Mouse (Mus musculus): ENCODE results near the gene Chrm2.

Chrm2 gene

DNA sequence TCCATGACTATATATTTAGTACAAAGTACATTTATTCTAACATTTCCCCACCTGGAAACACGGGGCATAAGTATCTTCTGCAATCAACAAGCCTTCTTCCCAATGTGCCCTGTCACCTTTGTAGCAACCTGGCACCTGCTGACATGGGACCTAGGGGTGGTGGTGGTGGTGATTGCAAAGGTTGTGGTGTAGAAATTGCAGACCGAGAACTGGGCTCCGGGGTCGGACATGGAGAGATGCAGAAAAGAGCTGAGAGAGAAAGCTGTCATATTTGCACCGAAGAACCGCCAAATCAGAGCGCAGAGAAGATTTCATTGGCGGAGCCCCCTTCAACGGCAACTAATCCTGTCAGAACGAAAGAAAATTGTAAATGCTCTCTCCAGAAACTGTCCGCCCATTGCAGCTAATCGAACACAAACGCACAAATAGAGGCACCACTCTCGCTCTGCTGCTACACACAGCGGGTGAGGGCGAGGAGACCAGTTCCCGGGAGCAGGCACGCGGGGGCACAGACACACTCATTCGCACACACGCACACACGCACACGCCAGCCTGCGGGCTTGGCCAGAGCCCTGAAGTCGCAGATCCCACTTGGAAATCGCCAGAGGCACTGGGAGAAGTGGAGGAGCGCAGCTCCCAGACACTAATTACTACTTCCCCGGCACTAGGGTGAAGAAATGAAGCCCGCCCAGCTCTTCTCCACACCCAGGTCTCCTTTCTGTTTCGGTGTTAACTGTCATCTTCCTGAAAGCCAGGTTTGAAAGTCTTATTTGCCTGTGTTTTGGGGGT lies at the start of gene Chrm2:
Chrm2 (plus strand) TSS at position 473 of the 789 bp plus-strand sequence.
- Histone ChIP-seq H3K4me3 (replicated peaks; ENCODE audit: low read length) (peak within 1 kb of the TSS; percentile 69), H3K36me3 (ENCODE audit: insufficient read depth, low read length) (no peaks in the 10 kb centered on the region), H3K27me3 (ENCODE audit: insufficient read depth, low read length) (peaks cover 52% of the 10 kb centered on the region), H3K9me3 (ENCODE audit: low read length) (no peaks in the 10 kb centered on the region), H3K4me1 (replicated peaks; ENCODE audit: low read depth, low read length) (peaks cover 19% of the 10 kb centered on the region)
- TF ChIP-seq POU5F1 (IDR thresholded peaks at IDR 0.05; ENCODE audit: borderline replicate concordance, low read length) = no peak
- TF ChIP-seq NANOG (IDR thresholded peaks at IDR 0.05; ENCODE audit: borderline replicate concordance, low read length) = no peak
- TF ChIP-seq CTCF (conservative IDR thresholded peaks at IDR 0.05; ENCODE audit: low read length) = no peak

DNA sequence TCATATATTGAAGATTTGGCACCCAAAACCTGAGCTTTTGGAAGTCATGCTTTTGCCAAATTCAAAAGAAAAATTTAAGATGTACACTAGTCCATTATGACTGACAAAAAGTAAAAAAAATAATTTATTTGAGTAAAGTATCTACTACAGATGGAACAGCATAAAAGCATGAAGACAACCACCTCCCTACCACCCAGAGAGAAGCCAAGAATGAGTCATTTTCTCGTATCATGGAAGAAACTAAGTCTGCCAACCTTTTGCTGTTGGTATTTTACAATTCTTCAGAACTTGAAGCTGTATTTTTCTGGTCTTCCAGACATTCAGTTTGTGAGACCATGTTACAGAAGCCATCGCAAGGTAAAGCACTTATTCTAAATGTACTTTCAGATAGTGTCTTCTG lies 13.9 kb upstream of the Chrm2 start:
- no peaks in the 10 kb centered on the region for H3K27me3 ChIP-seq (ENCODE audit: insufficient read depth, low read length)
- TF ChIP-seq CTCF (conservative IDR thresholded peaks at IDR 0.05; ENCODE audit: low read length) = no peak
- TF ChIP-seq NANOG (IDR thresholded peaks at IDR 0.05; ENCODE audit: borderline replicate concordance, low read length) = no peak
- TF ChIP-seq POU5F1 (IDR thresholded peaks at IDR 0.05; ENCODE audit: borderline replicate concordance, low read length) = no peak
- H3K9me3 ChIP-seq (ENCODE audit: low read length) = no peaks in the 10 kb centered on the region
- H3K36me3 ChIP-seq (ENCODE audit: insufficient read depth, low read length) = no peaks in the 10 kb centered on the region
- no peaks in the 10 kb centered on the region for H3K4me1 ChIP-seq (replicated peaks; ENCODE audit: low read depth, low read length)
- no peak overlapping the region for H3K4me3 ChIP-seq (replicated peaks; ENCODE audit: low read length)

DNA sequence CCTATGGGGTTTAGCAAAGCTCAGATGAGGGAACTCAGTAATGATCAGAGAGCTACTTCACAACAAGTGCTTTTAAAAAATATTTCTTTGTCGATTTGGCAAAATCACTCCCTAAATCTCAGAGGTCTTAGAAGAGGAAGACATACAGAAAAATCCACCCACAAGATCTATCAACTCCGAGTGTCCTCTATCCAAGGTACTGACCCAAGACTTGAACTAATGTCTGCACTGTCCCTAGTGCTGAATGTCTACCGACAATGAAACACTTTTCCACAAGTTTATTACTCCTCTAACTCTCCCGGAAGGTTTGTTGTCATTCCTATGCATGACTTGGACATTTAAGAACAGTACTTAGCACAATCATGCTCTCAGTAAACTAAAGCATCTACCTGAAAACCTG lies 9.9 kb upstream of the Chrm2 start:
- Histone ChIP-seq H3K27me3 (ENCODE audit: insufficient read depth, low read length) (0 out of 2 replicates have a peak, but pooled peaks cover 4% of the 10 kb centered on the region), H3K4me3 (replicated peaks; ENCODE audit: low read length) (no peak overlapping the region), H3K36me3 (ENCODE audit: insufficient read depth, low read length) (no peaks in the 10 kb centered on the region), H3K9me3 (ENCODE audit: low read length) (no peaks in the 10 kb centered on the region), H3K4me1 (replicated peaks; ENCODE audit: low read depth, low read length) (no peaks in the 10 kb centered on the region)
- TF ChIP-seq POU5F1 (IDR thresholded peaks at IDR 0.05; ENCODE audit: borderline replicate concordance, low read length) = no peak
- TF ChIP-seq CTCF (conservative IDR thresholded peaks at IDR 0.05; ENCODE audit: low read length) = no peak
- no peak for TF ChIP-seq NANOG (IDR thresholded peaks at IDR 0.05; ENCODE audit: borderline replicate concordance, low read length)

DNA sequence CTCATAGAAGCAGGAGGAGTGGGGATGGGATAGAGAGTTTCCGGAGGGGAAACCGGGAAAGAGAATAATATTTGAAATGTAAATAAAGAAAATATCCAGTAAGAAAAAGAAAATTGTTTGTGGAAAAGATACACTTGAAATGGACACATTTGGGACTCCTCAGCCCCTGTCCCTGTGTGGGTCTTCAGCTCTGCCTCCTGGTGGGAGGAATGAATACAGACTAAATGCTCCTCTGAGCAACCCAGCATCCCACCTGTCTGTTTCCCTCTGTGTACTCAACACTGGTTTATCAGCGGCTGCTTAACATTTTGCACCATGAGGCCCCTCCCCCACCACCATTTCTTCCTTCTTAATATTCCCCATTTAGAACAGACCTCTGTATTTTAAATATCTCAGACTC lies 3.8 kb upstream of the Chrm2 start:
- H3K4me3 ChIP-seq (replicated peaks; ENCODE audit: low read length) = no peak overlapping the region
- TF ChIP-seq POU5F1 (IDR thresholded peaks at IDR 0.05; ENCODE audit: borderline replicate concordance, low read length) = no peak
- no peak for TF ChIP-seq NANOG (IDR thresholded peaks at IDR 0.05; ENCODE audit: borderline replicate concordance, low read length)
- no peak for TF ChIP-seq CTCF (conservative IDR thresholded peaks at IDR 0.05; ENCODE audit: low read length)
- H3K36me3 ChIP-seq (ENCODE audit: insufficient read depth, low read length) = no peaks in the 10 kb centered on the region
- H3K9me3 ChIP-seq (ENCODE audit: low read length) = no peaks in the 10 kb centered on the region
- peaks cover 29% of the 10 kb centered on the region for H3K27me3 ChIP-seq (ENCODE audit: insufficient read depth, low read length)
- peaks cover 16% of the 10 kb centered on the region for H3K4me1 ChIP-seq (replicated peaks; ENCODE audit: low read depth, low read length)

DNA sequence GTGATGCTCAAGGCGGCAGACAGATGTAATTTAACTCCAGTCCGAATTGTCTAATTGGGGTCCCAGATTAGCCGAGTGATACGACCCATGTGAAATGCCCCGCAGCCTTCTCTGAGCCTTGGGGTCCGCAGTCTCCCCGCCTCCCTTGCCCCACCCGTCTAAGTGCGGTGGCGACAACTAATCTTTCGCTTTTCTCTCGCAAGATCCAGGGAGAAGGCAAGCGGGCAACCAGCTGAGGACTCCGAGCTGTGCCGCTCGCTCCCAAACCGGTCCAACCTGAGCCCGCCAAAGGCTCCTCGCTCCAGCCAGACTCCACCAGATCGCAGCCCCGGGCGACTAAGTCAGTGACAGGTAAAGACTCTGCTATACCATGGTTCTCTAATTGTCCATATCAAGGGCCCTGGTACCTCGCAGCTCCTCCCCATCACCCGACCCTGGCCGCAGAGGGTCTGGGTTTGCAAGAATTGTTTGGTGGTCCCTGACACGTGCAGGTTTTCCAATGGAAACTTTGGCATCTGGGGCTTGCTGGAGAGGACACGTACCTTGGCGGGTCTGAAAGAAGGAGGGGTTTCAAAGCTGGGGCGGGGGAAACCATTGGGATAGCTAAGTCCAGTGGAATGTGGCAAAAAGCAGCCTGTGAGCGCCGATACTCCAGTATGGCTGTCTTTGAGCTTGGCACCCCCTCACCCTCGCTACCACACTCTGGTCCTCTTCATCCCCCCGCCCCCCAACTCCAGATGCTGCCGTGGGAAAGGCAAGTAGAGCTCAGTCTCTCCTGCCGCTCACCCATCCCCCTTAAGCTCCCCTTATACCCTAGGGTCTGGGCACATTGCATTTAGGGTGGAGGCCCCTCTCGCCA lies 746 bp downstream of the Chrm2 start:
- Histone ChIP-seq H3K9me3 (ENCODE audit: low read length) (no peaks in the 10 kb centered on the region), H3K36me3 (ENCODE audit: insufficient read depth, low read length) (no peaks in the 10 kb centered on the region), H3K27me3 (ENCODE audit: insufficient read depth, low read length) (peaks cover 57% of the 10 kb centered on the region), H3K4me3 (replicated peaks; ENCODE audit: low read length) (peak overlapping the region; percentile 69), H3K4me1 (replicated peaks; ENCODE audit: low read depth, low read length) (peaks cover 19% of the 10 kb centered on the region)
- TF ChIP-seq NANOG (IDR thresholded peaks at IDR 0.05; ENCODE audit: borderline replicate concordance, low read length) (no peak), POU5F1 (IDR thresholded peaks at IDR 0.05; ENCODE audit: borderline replicate concordance, low read length) (no peak), CTCF (conservative IDR thresholded peaks at IDR 0.05; ENCODE audit: low read length) (no peak)

DNA sequence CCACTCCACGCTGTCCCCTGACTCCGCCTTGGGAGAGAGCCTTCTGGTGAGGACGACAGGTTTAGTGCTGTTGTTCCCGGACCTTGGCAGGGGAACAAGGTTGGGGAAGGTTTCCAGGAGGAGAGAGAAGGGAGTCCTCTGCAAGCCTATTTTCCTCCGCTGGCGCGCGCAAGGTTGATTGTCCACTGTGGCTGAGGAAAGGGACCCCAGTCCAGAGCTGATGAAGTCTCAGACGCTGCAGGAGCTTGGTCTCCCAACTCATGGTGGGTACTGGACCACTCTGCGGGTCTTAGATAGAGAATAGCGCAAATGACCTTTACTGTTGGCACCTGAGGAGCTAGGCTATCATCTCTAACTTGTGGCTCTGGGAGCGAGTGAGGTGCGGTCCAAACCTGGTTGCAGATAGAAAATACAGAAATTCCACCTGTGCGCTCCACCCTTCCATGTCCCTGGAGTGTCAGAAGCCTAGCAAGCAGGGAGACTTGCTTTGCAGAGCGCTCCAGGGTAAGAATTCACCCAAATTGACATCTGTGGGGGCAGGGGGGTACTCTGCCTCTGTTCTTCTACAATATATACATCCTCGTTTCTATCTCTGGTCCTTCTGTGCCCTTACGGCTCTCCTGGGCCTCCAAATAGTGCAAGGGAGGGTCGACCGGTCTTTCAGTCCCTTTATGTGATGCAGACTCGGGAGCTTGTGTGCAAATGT lies 1.5 kb downstream of the Chrm2 start:
- H3K9me3 ChIP-seq (ENCODE audit: low read length) = no peaks in the 10 kb centered on the region
- H3K4me3 ChIP-seq (replicated peaks; ENCODE audit: low read length) = peak overlapping the region; percentile 69
- TF ChIP-seq POU5F1 (IDR thresholded peaks at IDR 0.05; ENCODE audit: borderline replicate concordance, low read length) (no peak), CTCF (conservative IDR thresholded peaks at IDR 0.05; ENCODE audit: low read length) (no peak), NANOG (IDR thresholded peaks at IDR 0.05; ENCODE audit: borderline replicate concordance, low read length) (no peak)
- peaks cover 19% of the 10 kb centered on the region for H3K4me1 ChIP-seq (replicated peaks; ENCODE audit: low read depth, low read length)
- no peaks in the 10 kb centered on the region for H3K36me3 ChIP-seq (ENCODE audit: insufficient read depth, low read length)
- peaks cover 57% of the 10 kb centered on the region for H3K27me3 ChIP-seq (ENCODE audit: insufficient read depth, low read length)

DNA sequence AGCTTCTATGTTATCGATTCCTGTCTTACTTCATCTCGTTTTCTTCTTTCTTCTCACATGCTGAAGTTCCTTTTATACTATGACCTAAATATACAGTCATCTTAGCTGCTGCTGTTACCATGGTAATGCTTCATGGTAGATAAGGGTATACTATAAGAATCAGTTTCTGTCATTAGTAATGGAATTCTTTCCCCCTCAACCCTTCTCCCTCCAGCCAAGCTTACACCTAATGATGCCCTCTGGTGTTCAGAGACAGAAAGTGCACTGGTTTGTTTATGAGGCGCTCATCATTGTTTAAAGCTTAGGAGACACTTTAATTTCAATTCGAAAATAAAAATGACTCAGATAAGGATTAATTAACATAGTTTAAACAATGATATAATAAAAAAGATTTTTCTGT lies 5.8 kb downstream of the Chrm2 start:
- Histone ChIP-seq H3K27me3 (ENCODE audit: insufficient read depth, low read length) (peaks cover 38% of the 10 kb centered on the region), H3K9me3 (ENCODE audit: low read length) (no peaks in the 10 kb centered on the region), H3K4me3 (replicated peaks; ENCODE audit: low read length) (no peak overlapping the region), H3K4me1 (replicated peaks; ENCODE audit: low read depth, low read length) (peaks cover 7% of the 10 kb centered on the region), H3K36me3 (ENCODE audit: insufficient read depth, low read length) (no peaks in the 10 kb centered on the region)
- TF ChIP-seq CTCF (conservative IDR thresholded peaks at IDR 0.05; ENCODE audit: low read length) (peak; percentile 66), POU5F1 (IDR thresholded peaks at IDR 0.05; ENCODE audit: borderline replicate concordance, low read length) (no peak), NANOG (IDR thresholded peaks at IDR 0.05; ENCODE audit: borderline replicate concordance, low read length) (no peak)

DNA sequence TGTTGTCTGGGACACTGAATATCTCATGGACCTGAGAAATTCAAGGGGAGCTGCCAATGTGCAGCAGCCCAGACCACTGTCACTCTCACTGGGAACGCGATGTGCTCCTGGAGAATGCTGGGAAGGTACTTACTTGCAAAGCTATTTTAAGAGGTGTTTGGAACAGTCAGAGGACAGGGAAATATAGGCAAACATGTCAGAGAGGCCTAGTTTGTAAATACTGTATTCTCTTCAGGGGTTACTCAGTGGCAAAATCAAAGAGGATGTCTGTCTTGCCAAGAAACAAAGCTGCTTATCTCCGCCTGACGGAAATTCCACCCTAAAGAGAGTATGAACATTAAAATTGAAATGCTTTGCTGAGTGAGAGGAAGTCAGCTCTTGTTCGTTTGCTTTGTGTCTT lies 17.3 kb downstream of the Chrm2 start:
- Histone ChIP-seq H3K4me1 (replicated peaks; ENCODE audit: low read depth, low read length) (no peaks in the 10 kb centered on the region), H3K36me3 (ENCODE audit: insufficient read depth, low read length) (no peaks in the 10 kb centered on the region), H3K9me3 (ENCODE audit: low read length) (no peaks in the 10 kb centered on the region), H3K4me3 (replicated peaks; ENCODE audit: low read length) (no peak overlapping the region), H3K27me3 (ENCODE audit: insufficient read depth, low read length) (no peaks in the 10 kb centered on the region)
- no peak for TF ChIP-seq NANOG (IDR thresholded peaks at IDR 0.05; ENCODE audit: borderline replicate concordance, low read length)
- no peak for TF ChIP-seq CTCF (conservative IDR thresholded peaks at IDR 0.05; ENCODE audit: low read length)
- TF ChIP-seq POU5F1 (IDR thresholded peaks at IDR 0.05; ENCODE audit: borderline replicate concordance, low read length) = no peak

Measured in E14TG2a.4 (cell line).